Mouse (Mus musculus): ENCODE results near the gene Auts2. TPM values are rescaled to one million over a fixed set of nuclear protein-coding genes. Genes with fewer than 3 reads are reported as not detected.

Gene Auts2
- polyA plus RNA-seq, 1 experiment: 0.55 TPM

DNA sequence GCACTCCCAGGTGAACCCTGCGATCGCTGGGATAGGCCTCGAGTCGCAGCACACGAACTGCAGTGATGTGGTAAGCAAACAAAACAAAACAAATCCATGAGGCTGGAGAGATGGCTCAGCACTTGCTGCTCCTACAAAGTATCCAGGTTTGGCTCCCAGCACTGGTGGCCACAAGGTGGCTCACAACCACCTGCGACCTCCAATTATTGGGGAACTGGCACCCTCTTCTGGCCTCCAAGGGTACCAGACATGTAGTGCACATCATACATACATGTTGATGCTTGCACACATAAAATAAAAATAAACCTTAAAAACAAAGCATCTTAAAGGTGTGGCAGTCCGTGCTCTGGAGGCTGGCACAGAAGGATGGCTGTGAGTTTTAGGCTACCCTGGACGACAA is 1050.6 kb downstream of the Auts2 start:
- H3K4me3 ChIP-seq (ENCODE audit: insufficient read depth, low read length): no peak overlapping the region
- H3K4me1 ChIP-seq (ENCODE audit: control insufficient read depth, insufficient read depth, low read length): no peaks in the 10 kb centered on the region
- no peak overlapping the region for H3K27ac ChIP-seq (ENCODE audit: insufficient read depth, low read depth, low read length)
- TF ChIP-seq CTCF (IDR thresholded peaks at IDR 0.05; ENCODE audit: low read depth, low read length): no peak
- TF ChIP-seq POLR2A (IDR thresholded peaks at IDR 0.05; ENCODE audit: borderline replicate concordance, low read depth, low read length): no peak

DNA sequence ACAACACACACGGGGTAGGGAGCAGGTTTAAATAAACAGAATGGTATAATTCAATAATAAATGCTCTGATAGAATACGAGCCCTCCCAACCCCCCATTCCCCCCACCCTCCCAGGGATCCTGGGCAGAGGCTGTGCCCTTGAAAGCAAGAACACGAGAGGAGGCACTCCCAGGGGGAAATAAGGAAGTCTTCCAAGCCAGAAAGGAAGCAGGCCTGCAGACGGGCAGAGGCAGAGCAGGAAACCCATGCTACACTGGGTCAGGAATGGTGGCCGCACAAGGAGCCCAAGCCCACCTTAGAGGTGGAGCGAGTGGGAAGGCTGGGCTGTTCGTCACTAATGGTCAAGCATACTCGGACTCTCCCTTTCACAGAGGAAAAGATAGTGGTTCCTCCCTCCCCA is 1051.3 kb downstream of the Auts2 start:
- no peak for TF ChIP-seq CTCF (IDR thresholded peaks at IDR 0.05; ENCODE audit: low read depth, low read length)
- TF ChIP-seq POLR2A (IDR thresholded peaks at IDR 0.05; ENCODE audit: borderline replicate concordance, low read depth, low read length): no peak
- no peak overlapping the region for H3K27ac ChIP-seq (ENCODE audit: insufficient read depth, low read depth, low read length)
- no peaks in the 10 kb centered on the region for H3K4me1 ChIP-seq (ENCODE audit: control insufficient read depth, insufficient read depth, low read length)
- H3K4me3 ChIP-seq (ENCODE audit: insufficient read depth, low read length): no peak overlapping the region

DNA sequence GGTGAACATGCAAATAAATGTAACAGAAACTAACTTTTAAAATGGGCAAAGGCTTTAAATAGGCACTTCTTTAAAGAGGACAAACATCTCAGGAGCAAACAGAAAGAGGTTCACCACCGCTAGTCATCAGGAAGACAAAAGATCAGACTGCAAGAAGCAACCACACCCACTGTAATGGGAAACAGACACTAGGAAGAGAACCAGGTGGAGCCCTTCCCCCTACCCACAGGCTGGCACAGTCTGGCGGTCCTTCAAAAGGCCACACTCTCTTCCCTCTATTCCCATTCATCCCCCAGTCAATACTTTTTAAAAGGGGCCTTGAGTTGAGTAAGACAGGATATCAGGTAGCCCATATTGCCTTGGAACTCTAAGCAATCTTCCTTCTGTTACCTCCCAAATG is 1052.3 kb downstream of the Auts2 start:
- Histone ChIP-seq H3K4me3 (ENCODE audit: insufficient read depth, low read length) (no peak overlapping the region), H3K27ac (ENCODE audit: insufficient read depth, low read depth, low read length) (no peak overlapping the region), H3K4me1 (ENCODE audit: control insufficient read depth, insufficient read depth, low read length) (no peaks in the 10 kb centered on the region)
- TF ChIP-seq POLR2A (IDR thresholded peaks at IDR 0.05; ENCODE audit: borderline replicate concordance, low read depth, low read length) (no peak), CTCF (IDR thresholded peaks at IDR 0.05; ENCODE audit: low read depth, low read length) (no peak)

DNA sequence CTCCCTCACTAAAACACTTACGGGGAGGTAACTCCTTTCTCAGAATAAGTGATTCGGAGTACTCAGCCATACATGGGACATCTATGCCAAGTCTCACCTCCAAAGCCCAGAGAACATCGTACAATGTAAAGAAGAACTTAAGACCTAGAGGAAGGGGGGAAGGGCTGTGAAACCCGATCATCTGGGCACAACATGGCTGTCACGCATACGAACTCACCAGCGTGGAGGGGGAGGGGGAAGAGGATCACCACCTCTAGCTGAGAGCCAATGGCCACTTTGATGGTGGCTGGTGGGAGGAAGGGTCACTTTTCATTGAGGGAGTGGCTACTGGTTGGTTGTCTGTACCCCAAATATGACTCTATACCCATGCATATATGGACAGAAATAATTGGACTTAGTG is 1053.3 kb downstream of the Auts2 start:
- TF ChIP-seq CTCF (IDR thresholded peaks at IDR 0.05; ENCODE audit: low read depth, low read length): no peak
- TF ChIP-seq POLR2A (IDR thresholded peaks at IDR 0.05; ENCODE audit: borderline replicate concordance, low read depth, low read length): no peak
- no peak overlapping the region for H3K4me3 ChIP-seq (ENCODE audit: insufficient read depth, low read length)
- no peaks in the 10 kb centered on the region for H3K4me1 ChIP-seq (ENCODE audit: control insufficient read depth, insufficient read depth, low read length)
- no peak overlapping the region for H3K27ac ChIP-seq (ENCODE audit: insufficient read depth, low read depth, low read length)

DNA sequence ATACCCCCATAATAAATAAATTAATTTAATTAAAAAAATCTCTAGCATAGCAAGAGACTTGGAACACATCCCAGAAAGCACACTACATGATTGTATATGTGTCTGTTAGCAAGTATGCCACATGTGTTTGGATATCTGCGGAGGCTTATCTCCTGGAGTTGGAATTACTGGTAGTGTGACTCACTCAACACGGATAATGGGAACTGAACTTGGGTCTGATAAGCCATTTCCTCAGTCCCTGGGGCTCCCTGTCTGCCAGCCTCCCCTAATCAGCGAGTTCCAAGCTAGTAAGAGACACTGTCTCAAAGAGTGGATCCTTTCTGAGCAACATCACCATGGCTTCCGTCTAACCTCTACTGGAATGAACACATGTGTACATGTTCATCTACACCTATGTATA is 1056.6 kb downstream of the Auts2 start:
- TF ChIP-seq CTCF (IDR thresholded peaks at IDR 0.05; ENCODE audit: low read depth, low read length) (no peak), POLR2A (IDR thresholded peaks at IDR 0.05; ENCODE audit: borderline replicate concordance, low read depth, low read length) (no peak)
- no peak overlapping the region for H3K4me3 ChIP-seq (ENCODE audit: insufficient read depth, low read length)
- no peaks in the 10 kb centered on the region for H3K4me1 ChIP-seq (ENCODE audit: control insufficient read depth, insufficient read depth, low read length)
- H3K27ac ChIP-seq (ENCODE audit: insufficient read depth, low read depth, low read length): no peak overlapping the region

DNA sequence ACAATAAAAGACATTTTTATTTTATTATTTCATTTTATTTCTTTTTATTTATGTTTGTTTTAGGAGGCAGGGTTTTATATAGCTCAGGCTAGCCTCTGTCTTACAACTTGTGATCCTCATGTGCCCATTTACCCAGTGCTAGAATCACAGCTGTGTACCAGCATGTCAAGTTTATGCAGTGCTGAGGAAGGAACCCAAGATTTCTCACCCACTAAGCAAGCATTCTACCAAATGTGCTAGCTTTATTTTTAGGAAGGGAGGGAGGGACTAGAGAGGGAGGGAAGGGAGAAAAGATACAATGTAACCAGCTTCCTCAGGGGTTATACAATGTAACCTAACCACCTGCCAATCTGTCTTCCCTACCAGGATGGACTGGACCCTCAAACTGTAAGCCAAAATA is 1067.9 kb downstream of the Auts2 start:
- H3K4me3 ChIP-seq (ENCODE audit: insufficient read depth, low read length): no peak overlapping the region
- no peaks in the 10 kb centered on the region for H3K4me1 ChIP-seq (ENCODE audit: control insufficient read depth, insufficient read depth, low read length)
- TF ChIP-seq POLR2A (IDR thresholded peaks at IDR 0.05; ENCODE audit: borderline replicate concordance, low read depth, low read length): no peak
- TF ChIP-seq CTCF (IDR thresholded peaks at IDR 0.05; ENCODE audit: low read depth, low read length): no peak
- H3K27ac ChIP-seq (ENCODE audit: insufficient read depth, low read depth, low read length): no peak overlapping the region

DNA sequence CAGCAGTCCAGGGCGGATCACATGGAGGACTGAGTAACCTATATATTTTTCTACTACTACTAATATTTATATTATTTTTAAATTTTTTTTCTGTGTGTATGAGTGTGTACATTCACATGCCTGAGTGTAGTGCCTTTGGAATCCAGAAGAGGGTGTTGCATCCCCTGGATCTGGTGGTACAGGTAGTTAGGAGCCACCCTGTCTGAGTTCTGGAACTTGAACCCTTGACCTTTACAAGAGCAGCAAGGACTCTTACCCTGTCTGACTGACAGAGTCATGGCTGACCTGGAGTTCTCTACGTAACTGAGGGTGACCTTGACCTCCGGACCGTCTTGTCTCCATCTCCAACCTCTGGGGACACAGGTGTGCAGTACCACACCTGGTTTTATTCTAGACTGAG is 1074.5 kb downstream of the Auts2 start:
- no peak overlapping the region for H3K27ac ChIP-seq (ENCODE audit: insufficient read depth, low read depth, low read length)
- H3K4me1 ChIP-seq (ENCODE audit: control insufficient read depth, insufficient read depth, low read length): no peaks in the 10 kb centered on the region
- no peak overlapping the region for H3K4me3 ChIP-seq (ENCODE audit: insufficient read depth, low read length)
- TF ChIP-seq CTCF (IDR thresholded peaks at IDR 0.05; ENCODE audit: low read depth, low read length) (no peak), POLR2A (IDR thresholded peaks at IDR 0.05; ENCODE audit: borderline replicate concordance, low read depth, low read length) (no peak)

DNA sequence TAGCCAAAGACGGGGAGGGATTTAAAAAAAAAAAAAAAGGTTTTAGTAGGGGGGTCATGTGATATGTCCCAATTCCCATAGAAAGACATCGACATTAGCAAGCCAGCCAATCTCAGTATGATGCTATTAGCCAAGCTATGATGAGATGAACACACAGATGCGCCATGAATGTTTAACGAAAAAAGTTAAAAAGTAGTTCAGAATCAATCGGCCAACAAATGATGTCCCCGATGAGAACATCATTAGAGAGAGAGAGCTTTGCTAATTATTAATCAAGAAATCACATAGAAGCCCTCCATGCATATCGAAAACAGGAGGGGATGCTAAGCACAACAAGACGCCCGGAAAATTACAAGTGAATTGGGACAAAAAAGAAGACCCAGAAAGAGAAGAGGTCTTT is 1077.0 kb downstream of the Auts2 start:
- Histone ChIP-seq H3K4me3 (ENCODE audit: insufficient read depth, low read length) (no peak overlapping the region), H3K27ac (ENCODE audit: insufficient read depth, low read depth, low read length) (no peak overlapping the region), H3K4me1 (ENCODE audit: control insufficient read depth, insufficient read depth, low read length) (no peaks in the 10 kb centered on the region)
- TF ChIP-seq CTCF (IDR thresholded peaks at IDR 0.05; ENCODE audit: low read depth, low read length) (no peak), POLR2A (IDR thresholded peaks at IDR 0.05; ENCODE audit: borderline replicate concordance, low read depth, low read length) (no peak)

DNA sequence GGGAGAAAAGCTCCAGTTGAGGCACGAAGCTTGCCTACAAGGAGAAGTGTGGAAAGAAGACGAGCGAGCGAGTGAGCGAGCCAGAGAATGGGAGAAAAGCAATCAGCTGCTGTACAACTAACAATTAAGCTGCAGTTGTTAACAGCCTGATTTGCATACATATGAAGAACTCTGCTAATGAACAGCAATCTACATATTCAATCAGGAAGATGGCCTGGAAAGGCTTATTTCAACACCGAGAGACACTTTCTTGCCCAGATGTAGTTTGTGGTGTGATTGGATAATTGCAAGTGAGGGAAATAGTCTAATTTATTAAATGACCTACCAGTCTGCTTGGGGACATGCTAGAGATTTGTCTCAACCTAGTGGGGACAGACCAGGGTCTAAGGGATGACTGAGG is 1079.7 kb downstream of the Auts2 start:
- Histone ChIP-seq H3K4me3 (ENCODE audit: insufficient read depth, low read length) (no peak overlapping the region), H3K4me1 (ENCODE audit: control insufficient read depth, insufficient read depth, low read length) (no peaks in the 10 kb centered on the region), H3K27ac (ENCODE audit: insufficient read depth, low read depth, low read length) (no peak overlapping the region)
- TF ChIP-seq CTCF (IDR thresholded peaks at IDR 0.05; ENCODE audit: low read depth, low read length): no peak
- TF ChIP-seq POLR2A (IDR thresholded peaks at IDR 0.05; ENCODE audit: borderline replicate concordance, low read depth, low read length): no peak

DNA sequence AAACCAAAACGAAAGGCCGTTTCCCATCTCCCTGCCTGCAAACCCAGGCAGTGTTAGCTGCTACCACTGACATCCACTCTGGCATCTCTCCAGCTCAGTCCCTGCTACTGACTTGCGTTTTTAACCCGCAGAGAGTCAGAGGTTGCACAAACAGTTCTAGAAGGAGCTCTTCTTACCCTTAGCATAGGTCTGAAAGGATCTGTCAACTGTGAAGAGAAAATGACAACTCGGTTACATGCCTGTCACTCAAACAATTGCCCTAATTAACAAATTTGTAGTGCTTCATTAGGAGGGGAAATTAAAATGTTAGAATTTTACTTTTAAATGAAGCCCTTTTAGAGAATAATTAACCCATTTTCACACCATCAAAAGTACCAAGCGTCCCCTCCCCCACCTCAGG is 1083.2 kb downstream of the Auts2 start:
- no peak for TF ChIP-seq CTCF (IDR thresholded peaks at IDR 0.05; ENCODE audit: low read depth, low read length)
- TF ChIP-seq POLR2A (IDR thresholded peaks at IDR 0.05; ENCODE audit: borderline replicate concordance, low read depth, low read length): no peak
- no peak overlapping the region for H3K4me3 ChIP-seq (ENCODE audit: insufficient read depth, low read length)
- H3K4me1 ChIP-seq (ENCODE audit: control insufficient read depth, insufficient read depth, low read length): no peaks in the 10 kb centered on the region
- no peak overlapping the region for H3K27ac ChIP-seq (ENCODE audit: insufficient read depth, low read depth, low read length)

DNA sequence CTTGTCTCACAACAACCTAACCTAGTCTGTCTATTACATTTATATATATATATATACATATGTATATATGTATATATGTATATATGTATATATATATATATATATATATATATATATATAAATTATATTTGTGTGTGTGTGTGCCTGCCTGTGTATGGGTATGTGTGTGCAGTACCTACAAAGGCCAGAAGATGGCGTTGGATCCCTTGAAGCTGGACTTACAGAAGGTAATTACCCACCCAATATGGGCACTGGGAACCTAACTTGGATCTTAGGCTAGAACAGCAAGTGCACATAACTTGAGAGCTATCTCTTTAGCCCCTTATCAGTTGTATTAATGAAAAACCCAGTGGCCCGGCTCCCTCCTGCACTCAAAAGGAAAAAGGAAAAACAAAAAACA is 1083.6 kb downstream of the Auts2 start:
- H3K4me1 ChIP-seq (ENCODE audit: control insufficient read depth, insufficient read depth, low read length): no peaks in the 10 kb centered on the region
- TF ChIP-seq CTCF (IDR thresholded peaks at IDR 0.05; ENCODE audit: low read depth, low read length): no peak
- no peak for TF ChIP-seq POLR2A (IDR thresholded peaks at IDR 0.05; ENCODE audit: borderline replicate concordance, low read depth, low read length)
- H3K4me3 ChIP-seq (ENCODE audit: insufficient read depth, low read length): no peak overlapping the region
- H3K27ac ChIP-seq (ENCODE audit: insufficient read depth, low read depth, low read length): no peak overlapping the region

Data from bone marrow macrophage, adult 2 months (primary cell).